In the genomic region with DNA sequence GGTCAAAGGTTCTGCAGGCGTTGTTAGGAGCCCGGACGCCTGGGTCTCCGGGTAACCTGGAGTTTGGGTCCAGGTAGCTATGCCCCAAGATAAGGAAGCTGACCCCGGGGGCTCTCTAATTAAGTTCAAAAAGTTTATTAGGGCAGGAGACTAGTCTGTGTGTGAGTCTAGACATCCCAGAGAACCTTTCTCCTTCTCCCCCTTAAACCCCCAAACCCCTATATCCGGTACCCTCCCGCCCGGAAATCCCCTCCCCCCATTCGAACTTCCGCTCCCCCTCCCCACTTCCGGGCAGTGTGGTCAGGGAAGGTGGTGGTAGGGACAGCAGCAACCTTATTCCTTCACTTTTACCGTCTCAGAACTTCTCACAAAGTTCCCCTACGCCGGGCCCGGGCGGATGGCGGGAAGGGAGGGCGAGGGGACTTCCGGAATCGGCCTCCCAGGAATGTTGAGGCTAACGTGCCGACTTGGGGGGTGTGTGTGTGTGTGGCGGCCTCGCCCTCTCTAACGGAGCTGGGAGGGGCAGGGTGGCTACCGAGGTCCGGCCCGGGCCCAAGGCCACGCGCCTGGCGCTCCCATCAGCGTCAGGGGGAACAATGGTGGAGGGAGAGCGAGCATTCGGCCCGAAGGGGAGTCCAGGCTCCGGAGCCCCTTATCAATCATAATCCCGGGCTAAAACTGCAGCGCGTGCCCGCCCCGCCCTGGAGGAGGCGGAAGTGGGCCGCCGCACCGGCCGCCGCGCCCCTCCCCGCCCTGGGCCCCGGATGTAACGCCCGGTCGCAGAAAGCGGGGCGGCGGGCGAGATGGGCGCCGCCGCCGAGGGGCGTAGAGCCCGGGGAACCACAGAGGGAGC, we compare ENCODE assay signal across 8 mouse cellular contexts. TPM values are rescaled to one million over a fixed set of nuclear protein-coding genes. Genes with fewer than 3 reads are reported as not detected.
DNase-seq lines count a peak whose midpoint lies in the region; ATAC-seq and TF ChIP-seq lines count a peak whose summit lies in the region.

No protein-coding gene starts in this region.

- H3K9me3 ChIP-seq in lung, embryonic 15.5 days = no peaks in the 10 kb centered on the region

- no peak for TF ChIP-seq POLR2A in olfactory bulb, adult 2 months (IDR thresholded peaks at IDR 0.05; ENCODE audit: insufficient read depth, low read depth, low read length)

- H3K4me1 ChIP-seq in lung, embryonic 15.5 days = peaks cover 74% of the 10 kb centered on the region
- H3K4me1 ChIP-seq in olfactory bulb, adult 2 months (ENCODE audit: control insufficient read depth, insufficient read depth, low read length) = peaks cover 24% of the 10 kb centered on the region

- H3K27me3 ChIP-seq in lung, embryonic 15.5 days = no peaks in the 10 kb centered on the region

- H3K36me3 ChIP-seq in lung, embryonic 15.5 days = peaks cover 43% of the 10 kb centered on the region

- H3K9ac ChIP-seq in lung, embryonic 15.5 days = peak overlapping the region; percentile 100

- peak overlapping the region; percentile 100 for H3K4me3 ChIP-seq in lung, embryonic 15.5 days
- peak overlapping the region; percentile 78 for H3K4me3 ChIP-seq in olfactory bulb, adult 2 months (ENCODE audit: insufficient read depth, low read depth, low read length)

- ATAC-seq in lung, embryonic 15.5 days (ENCODE audit: borderline replicate concordance, extremely low read depth, low FRiP score, low TSS enrichment) = peak; percentile 56

- DNase-seq in CD4-positive helper T cell, adult 2 months (ENCODE audit: low read depth, low spot score) = peak; percentile 87
- peak; percentile 53 for DNase-seq in adipocyte (ENCODE audit: low spot score)
- peak; percentile 85 for DNase-seq in embryo, embryonic 11 days
- peak; percentile 46 for DNase-seq in heart, adult 8-10 months (ENCODE audit: low spot score)
- peak; percentile 65 for DNase-seq in kidney, adult 9 months
- peak; percentile 89 for DNase-seq in thymus, postnatal 14 days

- peak overlapping the region; percentile 99 for H3K27ac ChIP-seq in lung, embryonic 15.5 days
- peak overlapping the region; percentile 80 for H3K27ac ChIP-seq in olfactory bulb, adult 2 months (ENCODE audit: insufficient read depth, low read depth, low read length)

- H3K4me2 ChIP-seq in lung, embryonic 15.5 days = peak overlapping the region; percentile 95

- under 1% methylated on average over 63 of the region's 63 CpGs for WGBS in lung, embryonic 15.5 days
- WGBS in olfactory bulb, adult 2 months = under 1% methylated on average over 63 of the region's 63 CpGs

- TF ChIP-seq CTCF in olfactory bulb, adult 2 months (IDR thresholded peaks at IDR 0.05; ENCODE audit: insufficient read depth, low read depth, low read length) = no peak

RNA-seq across cellular contexts. Expression of gene Pfn1, which starts 0.9 kb away (rescaled TPM):
- 100 to 1,000 TPM; 243 to 295 (median 274) TPM for total RNA-seq in heart, adult 8-10 months (2022)
- polyA plus RNA-seq in lung, embryonic 15.5 days (2015; fragmentation: Nextera tagmentation; extraction: Ambion mirVana) = 1,970 and 2,089 TPM in 2 replicates
- 496 and 550 TPM in 2 replicates for polyA plus RNA-seq in olfactory bulb, adult 2 months (2012; ENCODE audit: insufficient read depth, insufficient read length, low replicate concordance, missing spikeins)

RNA-seq across cellular contexts. Expression of gene Eno3, which starts 3.4 kb away (rescaled TPM):
- total RNA-seq in heart, adult 8-10 months (2022) = 1,000 to 10,000 TPM; 1,693 to 1,917 (median 1,770) TPM
- 27.9 and 33.3 TPM in 2 replicates for polyA plus RNA-seq in lung, embryonic 15.5 days (2015; fragmentation: Nextera tagmentation; extraction: Ambion mirVana)
- not detected in 2 replicates for polyA plus RNA-seq in olfactory bulb, adult 2 months (2012; ENCODE audit: insufficient read depth, insufficient read length, low replicate concordance, missing spikeins)

RNA-seq across cellular contexts. Expression of gene Slc25a11, which starts 6.3 kb away (rescaled TPM):
- total RNA-seq in heart, adult 8-10 months (2022) = 100 to 1,000 TPM; 640 to 724 (median 656) TPM
- 150 and 162 TPM in 2 replicates for polyA plus RNA-seq in lung, embryonic 15.5 days (2015; fragmentation: Nextera tagmentation; extraction: Ambion mirVana)
- polyA plus RNA-seq in olfactory bulb, adult 2 months (2012; ENCODE audit: insufficient read depth, insufficient read length, low replicate concordance, missing spikeins) = not detected in 2 replicates

RNA-seq across cellular contexts. Expression of gene Rnf167, which starts 6.5 kb away (rescaled TPM):
- 10 to 100 TPM; 53.0 to 67.3 (median 58.7) TPM for total RNA-seq in heart, adult 8-10 months (2022)
- 101 and 119 TPM in 2 replicates for polyA plus RNA-seq in lung, embryonic 15.5 days (2015; fragmentation: Nextera tagmentation; extraction: Ambion mirVana)
- not detected in 2 replicates for polyA plus RNA-seq in olfactory bulb, adult 2 months (2012; ENCODE audit: insufficient read depth, insufficient read length, low replicate concordance, missing spikeins)

RNA-seq across cellular contexts. Expression of gene Gp1ba, which starts 14.6 kb away (rescaled TPM):
- total RNA-seq in heart, adult 8-10 months (2022) = under 1 TPM; 0.31 to 0.55 (median 0.54) TPM
- polyA plus RNA-seq in lung, embryonic 15.5 days (2015; fragmentation: Nextera tagmentation; extraction: Ambion mirVana) = 0.37 and 0.38 TPM in 2 replicates
- not detected in 2 replicates for polyA plus RNA-seq in olfactory bulb, adult 2 months (2012; ENCODE audit: insufficient read depth, insufficient read length, low replicate concordance, missing spikeins)

Comparison
In these comparisons a context has a peak if more than half of its experiments do, and no peak if none do; other contexts are left out.
1. Peak in every context shown above with its lines: DNase-seq, ATAC-seq, H3K4me3 ChIP-seq and H3K27ac ChIP-seq.